ENCODE assay signal across 14 mouse cellular contexts in genomic region chr5:127057770-127058169, GRCm38 (mm10).
"Had no signal": no experiment of that assay in that cellular context is flagged by ENCODE, and none has a peak within 500 bp of the region (broad histone marks: within the 10 kb centered on the region; RNA-seq: fewer than 3 reads in every experiment).

No protein-coding gene starts in this region.

- H3K4me2 ChIP-seq: limb, embryonic 13.5 days; midbrain, embryonic 11.5 days had no signal

- H3K4me3 ChIP-seq: limb, embryonic 13.5 days had no signal

- H3K4me1 ChIP-seq: limb, embryonic 13.5 days had no signal

- H3K27ac ChIP-seq: limb, embryonic 13.5 days; liver, embryonic 14.5 days had no signal

- H3K9ac ChIP-seq: limb, embryonic 13.5 days; liver, embryonic 14.5 days had no signal

- H3K9me3 ChIP-seq: limb, embryonic 13.5 days had no signal

- H3K36me3 ChIP-seq: limb, embryonic 13.5 days had no signal

- DNase-seq: kidney, adult 11 months; kidney, postnatal 14 days; layer of hippocampus, adult 9-11 months; layer of hippocampus, postnatal 36 days; left cerebral cortex, postnatal 4 days; lung, adult 18-20 months; lung, postnatal 4 days; right cerebral cortex, postnatal 14 days; thymus, postnatal 4 days had no signal

- ATAC-seq: lung, postnatal 0 days; midbrain, embryonic 16.5 days had no signal

- H3K27me3 ChIP-seq: limb, embryonic 13.5 days had no signal
